Mouse (Mus musculus): ENCODE data around the gene Tma7. TPM values are rescaled to one million over a fixed set of nuclear protein-coding genes. Genes with fewer than 3 reads are reported as not detected.

Tma7 gene
- 505 and 526 TPM in 2 replicates for polyA plus RNA-seq (2015; fragmentation: Nextera tagmentation; extraction: Ambion mirVana)

- ATAC-seq, result peak; percentile 98
- Histone ChIP-seq H3K27ac (ENCODE audit: low read length) (peak within 1 kb of the TSS; percentile 72), H3K4me3 (replicated peaks; ENCODE audit: low read length) (peak within 1 kb of the TSS; percentile 75), H3K36me3 (ENCODE audit: control insufficient read depth, insufficient read depth) (peaks cover 4% of the 10 kb centered on the region; the same call in 1 of the 2 replicates), H3K9me3 (ENCODE audit: control insufficient read depth, low read length) (no peaks in the 10 kb centered on the region), H3K4me2 (ENCODE audit: low read length) (peak within 1 kb of the TSS; percentile 86), H3K4me1 (replicated peaks; ENCODE audit: control insufficient read depth, insufficient read depth, low read length) (peaks cover 20% of the 10 kb centered on the region), H3K27me3 (replicated peaks; ENCODE audit: control insufficient read depth, insufficient read depth, low read length) (no peaks in the 10 kb centered on the region), H3K9ac (replicated peaks; ENCODE audit: low read depth, low read length) (peak within 1 kb of the TSS; percentile 79)
- 0% methylated on average over 37 of the region's 37 CpGs for WGBS
Observed at GRCm38 (mm10) chr9:109082124-109082800, at the start of gene Tma7, which contains the start of gene Ccdc51. Gene Tma7, minus strand, starts transcription at chr9:109082587. Gene Ccdc51, plus strand, starts transcription at chr9:109082493.

GRCm38 (mm10) chr9:109130076-109130475, 47.7 kb upstream of the Tma7 start:
- H3K27me3 ChIP-seq (replicated peaks; ENCODE audit: control insufficient read depth, insufficient read depth, low read length), result no peaks in the 10 kb centered on the region
- no peaks in the 10 kb centered on the region for H3K9me3 ChIP-seq (ENCODE audit: control insufficient read depth, low read length)
- no peak overlapping the region for H3K27ac ChIP-seq (ENCODE audit: low read length)
- H3K4me1 ChIP-seq (replicated peaks; ENCODE audit: control insufficient read depth, insufficient read depth, low read length), result no peaks in the 10 kb centered on the region
- no peak for ATAC-seq
- whole genome bisulfite sequencing, result 91% methylated on average over 5 of the region's 5 CpGs
- no peak overlapping the region for H3K4me2 ChIP-seq (ENCODE audit: low read length)
- H3K36me3 ChIP-seq (ENCODE audit: control insufficient read depth, insufficient read depth), result no peaks in the 10 kb centered on the region
- no peak overlapping the region for H3K9ac ChIP-seq (replicated peaks; ENCODE audit: low read depth, low read length)
- no peak overlapping the region for H3K4me3 ChIP-seq (replicated peaks; ENCODE audit: low read length)

- Histone ChIP-seq H3K4me1 (replicated peaks; ENCODE audit: control insufficient read depth, insufficient read depth, low read length) (no peaks in the 10 kb centered on the region), H3K9me3 (ENCODE audit: control insufficient read depth, low read length) (no peaks in the 10 kb centered on the region), H3K9ac (replicated peaks; ENCODE audit: low read depth, low read length) (no peak overlapping the region), H3K27me3 (replicated peaks; ENCODE audit: control insufficient read depth, insufficient read depth, low read length) (no peaks in the 10 kb centered on the region), H3K27ac (ENCODE audit: low read length) (no peak overlapping the region), H3K4me3 (replicated peaks; ENCODE audit: low read length) (no peak overlapping the region), H3K36me3 (ENCODE audit: control insufficient read depth, insufficient read depth) (no peaks in the 10 kb centered on the region), H3K4me2 (ENCODE audit: low read length) (no peak overlapping the region)
- WGBS, result 61% methylated on average over 3 of the region's 3 CpGs
- ATAC-seq, result no peak
Observed at GRCm38 (mm10) chr9:109128211-109128610, 45.8 kb upstream of the Tma7 start.

GRCm38 (mm10) chr9:109127076-109127475, 44.7 kb upstream of the Tma7 start:
- Histone ChIP-seq H3K27ac (ENCODE audit: low read length) (no peak overlapping the region), H3K9ac (replicated peaks; ENCODE audit: low read depth, low read length) (no peak overlapping the region), H3K9me3 (ENCODE audit: control insufficient read depth, low read length) (no peaks in the 10 kb centered on the region), H3K4me1 (replicated peaks; ENCODE audit: control insufficient read depth, insufficient read depth, low read length) (no peaks in the 10 kb centered on the region), H3K4me3 (replicated peaks; ENCODE audit: low read length) (no peak overlapping the region), H3K4me2 (ENCODE audit: low read length) (no peak overlapping the region), H3K36me3 (ENCODE audit: control insufficient read depth, insufficient read depth) (no peaks in the 10 kb centered on the region), H3K27me3 (replicated peaks; ENCODE audit: control insufficient read depth, insufficient read depth, low read length) (no peaks in the 10 kb centered on the region)
- WGBS, result 72% methylated on average over 4 of the region's 4 CpGs
- ATAC-seq, result no peak

GRCm38 (mm10) chr9:109125481-109125880, 43.1 kb upstream of the Tma7 start:
- no peaks in the 10 kb centered on the region for H3K4me1 ChIP-seq (replicated peaks; ENCODE audit: control insufficient read depth, insufficient read depth, low read length)
- 70% methylated on average over 3 of the region's 3 CpGs for WGBS
- H3K27me3 ChIP-seq (replicated peaks; ENCODE audit: control insufficient read depth, insufficient read depth, low read length), result no peaks in the 10 kb centered on the region
- no peak for ATAC-seq
- no peak overlapping the region for H3K9ac ChIP-seq (replicated peaks; ENCODE audit: low read depth, low read length)
- no peaks in the 10 kb centered on the region for H3K36me3 ChIP-seq (ENCODE audit: control insufficient read depth, insufficient read depth)
- H3K4me3 ChIP-seq (replicated peaks; ENCODE audit: low read length), result no peak overlapping the region
- H3K4me2 ChIP-seq (ENCODE audit: low read length), result no peak overlapping the region
- H3K9me3 ChIP-seq (ENCODE audit: control insufficient read depth, low read length), result no peaks in the 10 kb centered on the region
- no peak overlapping the region for H3K27ac ChIP-seq (ENCODE audit: low read length)

- Histone ChIP-seq H3K9ac (replicated peaks; ENCODE audit: low read depth, low read length) (no peak overlapping the region), H3K27ac (ENCODE audit: low read length) (no peak overlapping the region), H3K27me3 (replicated peaks; ENCODE audit: control insufficient read depth, insufficient read depth, low read length) (no peaks in the 10 kb centered on the region), H3K4me3 (replicated peaks; ENCODE audit: low read length) (no peak overlapping the region), H3K4me1 (replicated peaks; ENCODE audit: control insufficient read depth, insufficient read depth, low read length) (no peaks in the 10 kb centered on the region), H3K9me3 (ENCODE audit: control insufficient read depth, low read length) (no peaks in the 10 kb centered on the region), H3K4me2 (ENCODE audit: low read length) (no peak overlapping the region), H3K36me3 (ENCODE audit: control insufficient read depth, insufficient read depth) (no peaks in the 10 kb centered on the region)
- ATAC-seq, result no peak
- WGBS, result 84% methylated on average over 2 of the region's 2 CpGs
Observed at GRCm38 (mm10) chr9:109125043-109125442, 42.7 kb upstream of the Tma7 start.

- Histone ChIP-seq H3K4me2 (ENCODE audit: low read length) (no peak overlapping the region), H3K9ac (replicated peaks; ENCODE audit: low read depth, low read length) (no peak overlapping the region), H3K9me3 (ENCODE audit: control insufficient read depth, low read length) (no peaks in the 10 kb centered on the region), H3K36me3 (ENCODE audit: control insufficient read depth, insufficient read depth) (no peaks in the 10 kb centered on the region), H3K4me3 (replicated peaks; ENCODE audit: low read length) (no peak overlapping the region), H3K27ac (ENCODE audit: low read length) (no peak overlapping the region), H3K4me1 (replicated peaks; ENCODE audit: control insufficient read depth, insufficient read depth, low read length) (no peaks in the 10 kb centered on the region), H3K27me3 (replicated peaks; ENCODE audit: control insufficient read depth, insufficient read depth, low read length) (no peaks in the 10 kb centered on the region)
- WGBS, result 90% methylated on average over 3 of the region's 3 CpGs
- ATAC-seq, result no peak
Observed at GRCm38 (mm10) chr9:109124164-109124563, 41.8 kb upstream of the Tma7 start.

GRCm38 (mm10) chr9:109123266-109123665, 40.9 kb upstream of the Tma7 start:
- Histone ChIP-seq H3K27me3 (replicated peaks; ENCODE audit: control insufficient read depth, insufficient read depth, low read length) (no peaks in the 10 kb centered on the region), H3K4me2 (ENCODE audit: low read length) (no peak overlapping the region), H3K9me3 (ENCODE audit: control insufficient read depth, low read length) (no peaks in the 10 kb centered on the region), H3K4me3 (replicated peaks; ENCODE audit: low read length) (no peak overlapping the region), H3K4me1 (replicated peaks; ENCODE audit: control insufficient read depth, insufficient read depth, low read length) (no peaks in the 10 kb centered on the region), H3K9ac (replicated peaks; ENCODE audit: low read depth, low read length) (no peak overlapping the region), H3K27ac (ENCODE audit: low read length) (no peak overlapping the region), H3K36me3 (ENCODE audit: control insufficient read depth, insufficient read depth) (peaks cover 6% of the 10 kb centered on the region; the same call in 1 of the 2 replicates)
- peak; percentile 13; the same call in 1 of the 2 replicates for ATAC-seq
- 42% methylated on average over 6 of the region's 6 CpGs for WGBS

- no peaks in the 10 kb centered on the region for H3K4me1 ChIP-seq (replicated peaks; ENCODE audit: control insufficient read depth, insufficient read depth, low read length)
- H3K27me3 ChIP-seq (replicated peaks; ENCODE audit: control insufficient read depth, insufficient read depth, low read length), result no peaks in the 10 kb centered on the region
- no peak overlapping the region for H3K9ac ChIP-seq (replicated peaks; ENCODE audit: low read depth, low read length)
- no peak overlapping the region for H3K4me2 ChIP-seq (ENCODE audit: low read length)
- H3K27ac ChIP-seq (ENCODE audit: low read length), result no peak overlapping the region
- H3K9me3 ChIP-seq (ENCODE audit: control insufficient read depth, low read length), result no peaks in the 10 kb centered on the region
- ATAC-seq, result peak; percentile 43
- no peak overlapping the region for H3K4me3 ChIP-seq (replicated peaks; ENCODE audit: low read length)
- 46% methylated on average over 2 of the region's 2 CpGs for WGBS
- H3K36me3 ChIP-seq (ENCODE audit: control insufficient read depth, insufficient read depth), result peaks cover 11% of the 10 kb centered on the region
Observed at GRCm38 (mm10) chr9:109122553-109123085, 40.2 kb upstream of the Tma7 start.
